23 mouse cellular contexts compared by ENCODE assay signal in genomic region chr19:56813360-56813759, GRCm38 (mm10). TPM values are rescaled to one million over a fixed set of nuclear protein-coding genes. Genes with fewer than 3 reads are reported as not detected.
"Had no signal": no experiment of that assay in that cellular context is flagged by ENCODE, and none has a peak within 500 bp of the region (broad histone marks: within the 10 kb centered on the region; RNA-seq: fewer than 3 reads in every experiment).

No protein-coding gene starts in this region.

- DNase-seq: kidney, adult 8-10 months; kidney, postnatal 14 days; kidney, postnatal 4 days; liver; lung, adult 18-20 months; lung, postnatal 10 days; lung, postnatal 36 days; right cerebral cortex, postnatal 25 days; thymus, adult 2 months; thymus, postnatal 14 days; thymus, postnatal 4 days had no signal

- H3K4me2 ChIP-seq: kidney, embryonic 15.5 days; limb, embryonic 13.5 days; liver, embryonic 12.5 days; liver, embryonic 15.5 days; lung, embryonic 15.5 days; midbrain, embryonic 12.5 days; midbrain, embryonic 15.5 days; neural tube, embryonic 13.5 days had no signal

- H3K4me3 ChIP-seq: kidney, embryonic 15.5 days; limb, embryonic 10.5 days; limb, embryonic 13.5 days; liver, embryonic 12.5 days; liver, embryonic 15.5 days; lung, embryonic 15.5 days; midbrain, embryonic 12.5 days; midbrain, embryonic 15.5 days; neural tube, embryonic 13.5 days had no signal

- H3K27me3 ChIP-seq: kidney, embryonic 15.5 days; limb, embryonic 13.5 days; liver, embryonic 12.5 days; liver, embryonic 15.5 days; lung, embryonic 15.5 days; midbrain, embryonic 12.5 days; midbrain, embryonic 15.5 days; neural tube, embryonic 13.5 days had no signal

- H3K27ac ChIP-seq: kidney, embryonic 15.5 days; limb, embryonic 10.5 days; limb, embryonic 13.5 days; liver, embryonic 12.5 days; liver, embryonic 15.5 days; lung, embryonic 15.5 days; midbrain, embryonic 12.5 days; midbrain, embryonic 15.5 days; neural tube, embryonic 13.5 days; stomach, postnatal 0 days had no signal

RNA-seq across cellular contexts. Expression of gene Tdrd1, which starts 12.6 kb away (rescaled TPM):
- total RNA-seq: neutrophil, adult 5-6 weeks had no signal
- polyA plus RNA-seq: spleen, adult 2 months had no signal
